Mouse (Mus musculus): ENCODE data around the gene Rars.

Gene Rars

GRCm38 (mm10) chr11:35769746-35770437 is 64.4 kb downstream of the Rars start:
- no peak for DNase-seq (ENCODE audit: low read depth, low spot score)

- DNase-seq (ENCODE audit: low read depth, low spot score) = peak; percentile 98
These were observed 65.0 kb downstream of the Rars start, which contains the start of gene Pank3 for GRCm38 (mm10) chr11:35769188-35769745. Gene Pank3, plus strand, starts transcription at chr11:35769484.

GRCm38 (mm10) chr11:35766845-35767244 is 67.5 kb downstream of the Rars start:
- DNase-seq (ENCODE audit: low read depth, low spot score) = no peak

GRCm38 (mm10) chr11:35760627-35761003 is 73.7 kb downstream of the Rars start:
- no peak for DNase-seq (ENCODE audit: low read depth, low spot score)

GRCm38 (mm10) chr11:35760001-35760626 is 74.2 kb downstream of the Rars start:
- DNase-seq (ENCODE audit: low read depth, low spot score) = no peak

All from CD4-positive, CD25-positive, alpha-beta regulatory T cell, adult 2 months (primary cell).